Mouse (Mus musculus) neural tube, embryonic 14.5 days (tissue): ENCODE data around the gene Ndnf. TPM values are rescaled to one million over a fixed set of nuclear protein-coding genes. Genes with fewer than 3 reads are reported as not detected.

Experiments used
- ATAC-seq: fragments of 200-750 bp; cut with Nextera tagmentation; 2 replicates; pipeline ENCODE4 v1.8.0; 2017; ENCODE audit warnings: low read depth, mild to moderate bottlenecking, moderate TSS enrichment, moderate library complexity
- H3K27ac ChIP-seq: fragments of 300-500 bp; sonication (generic); 2 replicates; pipeline ENCODE4 v1.5.1; 2014; ENCODE audit warnings: low read depth, mild to moderate bottlenecking, control low read depth, low read length, moderate library complexity, mixed read lengths
- H3K27me3 ChIP-seq: fragments of 300-500 bp; sonication (generic); 2 replicates; pipeline ENCODE4 v1.6.1; 2014; ENCODE audit warnings: low read length; ENCODE audit not compliant: control insufficient read depth, insufficient read depth
- H3K36me3 ChIP-seq: fragments of 300-500 bp; sonication (generic); 2 replicates; pipeline ENCODE4 v1.6.1; 2014; ENCODE audit warnings: low read length, mixed read lengths; ENCODE audit not compliant: control insufficient read depth, insufficient read depth
- H3K4me1 ChIP-seq: fragments of 300-500 bp; sonication (generic); 2 replicates; pipeline ENCODE4 v1.6.1; 2014; ENCODE audit warnings: low read length; ENCODE audit not compliant: control insufficient read depth, insufficient read depth
- H3K4me2 ChIP-seq: fragments of 300-500 bp; sonication (generic); 2 replicates; pipeline ENCODE4 v1.6.1; 2014; ENCODE audit warnings: mild to moderate bottlenecking, low read depth, low read length, control low read depth
- H3K4me3 ChIP-seq: fragments of 300-500 bp; sonication (generic); 2 replicates; pipeline ENCODE4 v1.5.1; 2014; ENCODE audit warnings: low read depth, low read length, control low read depth, mixed read lengths
- H3K9ac ChIP-seq: fragments of 300-500 bp; sonication (generic); replicated peaks from 2 replicates; pipeline ENCODE4 v1.6.1; 2014; ENCODE audit warnings: low read depth, mild to moderate bottlenecking, control low read depth, low read length, mixed read lengths
- H3K9me3 ChIP-seq: fragments of 300-500 bp; sonication (generic); 2 replicates; pipeline ENCODE4 v1.6.1; 2016; ENCODE audit warnings: low read length; ENCODE audit not compliant: control insufficient read depth
- WGBS: fragments of 180-500 bp; shearing (Covaris S2); extraction: QIAGEN DNeasy Blood & Tissue Kit; methylation state at CpG from one replicate; pipeline ENCODE4 v1.1.7; 2014; 5-methylcytosine and 5-hydroxymethylcytosine counted together
- polyA plus RNA-seq: library from polyadenylated mRNA; unstranded; fragments of >200 nt; fragmentation: Nextera tagmentation; extraction: Ambion mirVana; gene quantifications from 2 replicates; pipeline ENCODE4 v1.2.1, GENCODE M21; 2014

The Ndnf gene
- polyA plus RNA-seq, 1 experiment from 2014 or later: 13.9 TPM

DNA sequence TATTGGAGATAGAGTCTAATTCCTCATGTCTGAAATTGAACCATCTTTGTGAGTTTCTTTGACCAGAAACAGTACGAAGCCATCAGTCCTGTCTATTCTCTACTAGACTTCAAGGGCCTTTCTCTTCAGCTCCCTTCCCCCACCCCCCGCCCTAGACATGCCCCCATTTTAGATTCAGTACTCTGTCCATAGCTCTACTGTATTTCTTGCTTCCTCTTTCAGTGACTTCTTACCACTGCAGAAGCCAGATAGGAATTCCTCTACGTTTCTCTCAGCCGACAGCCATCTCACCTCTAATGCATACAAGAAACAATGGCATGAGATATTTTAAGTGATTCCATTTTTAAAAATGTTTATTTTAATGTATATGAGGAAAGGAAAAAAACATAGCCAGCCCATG, 10.1 kb upstream of the Ndnf start:
- H3K4me3 ChIP-seq: no peak overlapping the region
- no peak overlapping the region for H3K9ac ChIP-seq
- no peak overlapping the region for H3K27ac ChIP-seq
- no peaks in the 10 kb centered on the region for H3K36me3 ChIP-seq
- ATAC-seq: no peak
- no peak overlapping the region for H3K4me2 ChIP-seq
- H3K4me1 ChIP-seq: no peaks in the 10 kb centered on the region
- H3K27me3 ChIP-seq: no peaks in the 10 kb centered on the region
- no peaks in the 10 kb centered on the region for H3K9me3 ChIP-seq
- 87% methylated on average over 4 of the region's 4 CpGs for WGBS

DNA sequence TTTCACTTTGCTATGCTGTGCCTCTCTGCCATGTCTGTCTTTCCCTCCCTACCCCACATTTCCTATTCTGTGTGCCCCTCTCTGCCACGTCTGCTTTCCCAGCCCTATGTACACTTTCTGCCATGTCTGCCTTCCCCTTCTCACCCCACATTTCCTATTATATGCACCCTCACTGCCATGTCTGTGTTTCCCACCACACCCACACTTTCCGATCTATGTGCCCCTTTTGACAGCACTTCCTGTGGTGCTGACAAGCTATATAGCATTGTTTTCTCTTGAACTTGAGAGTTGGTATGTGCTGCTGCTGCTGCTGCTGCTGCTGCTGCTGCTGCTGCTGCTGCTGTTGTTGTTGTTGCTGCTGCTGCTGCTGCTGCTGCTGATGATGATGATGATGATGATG, 9.3 kb upstream of the Ndnf start:
- Histone ChIP-seq H3K4me3 (no peak overlapping the region), H3K4me2 (no peak overlapping the region), H3K9me3 (no peaks in the 10 kb centered on the region), H3K36me3 (no peaks in the 10 kb centered on the region), H3K9ac (no peak overlapping the region), H3K27ac (no peak overlapping the region), H3K4me1 (no peaks in the 10 kb centered on the region), H3K27me3 (no peaks in the 10 kb centered on the region)
- 69% methylated on average over 2 of the region's 2 CpGs for WGBS
- no peak for ATAC-seq

DNA sequence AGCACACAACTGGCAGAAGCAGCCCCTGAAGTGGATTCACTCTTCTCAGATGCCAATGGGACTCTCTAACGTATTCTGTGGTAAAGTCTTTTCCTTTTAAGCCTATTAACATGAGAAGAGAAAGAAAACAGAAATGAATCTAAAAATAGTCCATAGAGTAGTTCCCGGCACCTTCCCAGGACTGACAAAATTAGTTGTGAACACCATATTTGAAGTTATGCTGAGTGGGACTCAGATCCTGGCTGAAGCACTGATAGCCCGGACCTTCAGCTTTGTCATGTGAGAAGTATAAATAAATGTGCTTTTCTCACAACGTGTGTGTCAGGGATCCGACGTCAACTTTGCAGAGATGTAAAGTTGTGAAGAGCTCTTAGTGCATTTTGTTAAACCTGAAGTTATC, 7.4 kb upstream of the Ndnf start:
- 83% methylated on average over 6 of the region's 6 CpGs for WGBS
- no peak overlapping the region for H3K9ac ChIP-seq
- H3K4me2 ChIP-seq: no peak overlapping the region
- no peak overlapping the region for H3K27ac ChIP-seq
- ATAC-seq: no peak
- H3K4me1 ChIP-seq: no peaks in the 10 kb centered on the region
- no peaks in the 10 kb centered on the region for H3K27me3 ChIP-seq
- no peak overlapping the region for H3K4me3 ChIP-seq
- H3K9me3 ChIP-seq: no peaks in the 10 kb centered on the region
- H3K36me3 ChIP-seq: no peaks in the 10 kb centered on the region

DNA sequence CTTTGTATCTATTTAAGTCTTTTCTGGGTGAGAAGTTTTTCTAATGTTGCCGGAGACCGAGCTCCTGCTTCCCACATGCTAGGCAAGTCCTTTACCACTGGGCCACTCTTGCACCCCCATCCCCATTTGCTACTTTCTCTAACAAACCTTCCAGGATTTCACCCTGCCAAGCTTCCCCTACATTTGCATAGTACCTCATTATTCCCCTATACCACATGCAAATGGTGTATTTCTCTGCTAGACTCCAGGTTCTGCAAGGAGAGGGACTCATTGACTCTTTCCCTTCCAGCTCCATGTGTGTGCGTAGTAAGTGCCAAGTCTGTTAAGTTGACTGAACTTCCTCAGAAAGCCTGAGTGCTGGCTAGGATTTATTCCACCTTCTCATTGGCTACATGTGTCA, 5.1 kb upstream of the Ndnf start:
- Histone ChIP-seq H3K4me3 (no peak overlapping the region), H3K4me1 (0 out of 2 replicates have a peak, but pooled peaks cover 2% of the 10 kb centered on the region), H3K4me2 (no peak overlapping the region), H3K36me3 (no peaks in the 10 kb centered on the region), H3K9ac (no peak overlapping the region), H3K27ac (no peak overlapping the region), H3K27me3 (no peaks in the 10 kb centered on the region), H3K9me3 (no peaks in the 10 kb centered on the region)
- no peak for ATAC-seq
- 73% methylated on average over 3 of the region's 3 CpGs for WGBS

DNA sequence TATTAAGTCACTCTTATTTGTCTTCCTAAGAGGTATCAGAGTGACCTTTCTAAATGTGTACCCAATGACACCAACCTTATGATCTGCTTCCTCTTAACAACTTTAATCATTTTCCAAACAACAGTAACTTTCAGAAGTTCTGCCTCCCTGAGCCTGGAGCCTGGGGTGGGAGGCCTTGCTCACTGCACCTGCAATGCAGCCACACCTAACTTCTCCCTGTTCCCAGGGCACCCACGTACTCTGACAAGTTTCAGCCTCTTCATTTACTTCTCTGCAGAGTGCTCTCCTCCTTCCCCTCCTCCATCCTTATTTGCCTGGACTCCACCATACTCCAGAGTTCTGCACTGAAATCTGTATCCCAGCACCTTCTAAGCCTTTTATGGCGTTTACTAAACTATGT, 1.4 kb upstream of the Ndnf start:
- H3K4me2 ChIP-seq: no peak overlapping the region
- no peak overlapping the region for H3K9ac ChIP-seq

DNA sequence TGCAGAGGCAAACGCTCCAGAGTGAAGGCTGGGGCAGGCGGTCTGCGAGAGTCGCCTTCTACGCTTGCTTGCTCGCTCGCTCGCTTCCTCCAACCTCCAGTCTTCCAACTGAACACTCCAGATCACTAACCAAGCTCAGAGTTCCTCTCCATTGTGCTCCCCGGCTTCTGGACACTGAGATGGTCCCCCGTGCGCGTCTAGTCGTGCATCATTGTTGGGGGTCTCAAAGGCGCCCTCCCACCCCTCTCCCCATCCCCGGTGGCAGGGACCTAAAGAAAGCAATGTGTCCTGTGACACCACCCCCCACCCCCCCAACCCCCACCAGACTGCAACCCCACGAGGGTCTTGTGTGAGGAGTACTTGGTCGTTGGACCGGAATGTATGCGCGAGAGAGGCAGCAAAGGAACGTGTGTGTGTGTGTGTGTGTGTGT, 394 bp upstream of the Ndnf start:
- peak overlapping the region; percentile 64 for H3K4me3 ChIP-seq

More for the DNA sequence above, 1.4 kb upstream of the Ndnf start:
- ATAC-seq: no peak
- Histone ChIP-seq H3K36me3 (no peaks in the 10 kb centered on the region), H3K9me3 (no peaks in the 10 kb centered on the region), H3K4me1 (peaks cover 7% of the 10 kb centered on the region; the same call in 1 of the 2 replicates), H3K27me3 (no peaks in the 10 kb centered on the region), H3K4me3 (no peak overlapping the region), H3K27ac (no peak overlapping the region)
- 16% methylated on average over 2 of the region's 2 CpGs for WGBS

DNA sequence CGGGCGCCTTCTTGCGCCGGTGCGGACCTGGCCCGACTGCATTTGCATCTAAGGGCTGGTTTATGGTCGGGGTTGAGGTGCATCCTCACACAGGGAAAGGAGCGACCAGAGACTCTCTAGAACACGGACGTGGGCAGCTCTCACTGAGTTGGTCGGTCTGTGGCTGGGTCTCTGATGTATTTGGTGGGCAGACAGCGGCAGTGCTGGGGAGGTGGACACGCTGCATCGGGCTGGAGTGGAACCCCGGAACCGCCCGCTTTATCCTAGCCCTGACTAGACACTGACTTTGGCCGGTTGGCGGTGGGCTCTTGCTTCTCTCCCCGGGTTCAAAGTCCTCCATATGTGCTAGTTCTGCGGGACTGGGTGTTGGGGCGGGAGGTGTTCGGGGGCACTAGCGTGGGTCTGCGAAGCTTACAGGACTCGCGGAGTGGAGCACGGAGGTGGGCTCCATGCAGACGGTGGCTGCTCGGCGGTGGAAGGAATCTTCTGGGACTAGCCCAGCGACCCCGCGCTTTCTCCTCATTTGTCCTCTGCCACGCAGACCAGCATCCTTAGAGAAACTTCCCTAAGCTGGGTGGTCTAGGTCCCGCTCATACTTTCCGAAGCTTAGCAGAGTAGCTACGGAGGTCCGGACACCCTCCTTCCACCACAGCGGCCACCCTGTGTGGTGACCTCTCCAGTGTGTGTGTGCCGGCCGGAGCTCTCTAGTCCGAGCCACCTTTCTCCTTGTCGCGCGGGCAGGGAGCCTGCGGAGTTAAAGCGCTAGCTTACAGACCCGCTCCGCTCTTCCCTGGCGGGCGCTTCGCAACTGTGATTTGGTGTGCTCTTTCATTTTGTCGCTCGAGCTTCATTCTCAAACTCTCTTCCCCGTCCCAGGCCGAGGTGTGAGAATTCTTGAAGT, 991 bp downstream of the Ndnf start:
- no peaks in the 10 kb centered on the region for H3K9me3 ChIP-seq
- H3K4me3 ChIP-seq: peak overlapping the region; percentile 64
- peaks cover 7% of the 10 kb centered on the region; the same call in 1 of the 2 replicates for H3K4me1 ChIP-seq
- no peaks in the 10 kb centered on the region for H3K27me3 ChIP-seq
- peak overlapping the region; percentile 55 for H3K27ac ChIP-seq
- peak; percentile 32; the same call in 1 of the 2 replicates for ATAC-seq
- no peaks in the 10 kb centered on the region for H3K36me3 ChIP-seq
- H3K9ac ChIP-seq: peak overlapping the region; percentile 61
- H3K4me2 ChIP-seq: peak overlapping the region; percentile 92
- under 1% methylated on average over 57 of the region's 57 CpGs for WGBS

More for the DNA sequence above, 394 bp upstream of the Ndnf start:
- H3K9me3 ChIP-seq: no peaks in the 10 kb centered on the region
- no peaks in the 10 kb centered on the region for H3K27me3 ChIP-seq
- H3K4me2 ChIP-seq: peak overlapping the region; percentile 92
- 1% methylated on average over 20 of the region's 21 CpGs for WGBS
- peak overlapping the region; percentile 61 for H3K9ac ChIP-seq
- peaks cover 7% of the 10 kb centered on the region; the same call in 1 of the 2 replicates for H3K4me1 ChIP-seq
- no peaks in the 10 kb centered on the region for H3K36me3 ChIP-seq
- peak; percentile 54 for ATAC-seq
- peak overlapping the region; percentile 48; the same call in 1 of the 2 replicates for H3K27ac ChIP-seq

DNA sequence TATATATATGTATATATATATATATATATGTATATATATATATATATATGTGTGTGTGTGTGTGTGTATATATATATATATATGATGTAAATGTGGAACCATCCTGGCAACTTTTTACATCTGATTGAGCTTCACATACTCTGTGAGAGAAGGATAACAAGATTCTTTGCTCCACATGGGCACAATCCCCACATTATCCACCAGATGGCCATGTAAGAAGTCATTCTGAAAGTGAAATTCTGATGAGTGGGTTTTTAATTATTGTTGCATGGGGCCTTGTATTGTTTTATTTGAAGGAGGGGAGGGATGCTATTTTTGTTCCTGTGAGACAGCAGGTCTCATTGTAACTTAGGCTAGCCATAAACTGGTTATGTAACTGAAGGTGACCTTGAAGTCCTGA, 22.5 kb downstream of the Ndnf start:
- Histone ChIP-seq H3K9ac (no peak overlapping the region), H3K27me3 (no peaks in the 10 kb centered on the region), H3K4me1 (no peaks in the 10 kb centered on the region), H3K36me3 (no peaks in the 10 kb centered on the region), H3K9me3 (no peaks in the 10 kb centered on the region), H3K4me3 (no peak overlapping the region), H3K4me2 (no peak overlapping the region), H3K27ac (no peak overlapping the region)
- ATAC-seq: no peak

DNA sequence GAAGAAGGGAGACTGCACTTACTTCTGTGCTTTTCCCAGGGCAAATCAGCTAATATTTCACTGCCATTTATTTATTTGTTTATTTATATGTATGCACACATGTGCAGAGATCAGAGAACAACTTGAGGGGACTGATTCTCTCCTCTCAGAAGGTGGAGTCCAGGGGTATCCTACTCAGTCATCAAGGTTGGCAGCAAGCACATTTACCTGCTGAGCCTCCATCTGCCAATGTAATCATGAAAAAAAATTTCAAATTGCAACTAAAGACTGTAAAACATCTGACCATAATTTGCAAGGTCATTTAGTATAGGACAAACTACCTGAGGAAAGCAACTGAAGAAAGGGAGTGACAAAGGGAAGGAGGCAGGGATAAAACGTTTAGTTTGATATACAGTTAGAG, 49.3 kb downstream of the Ndnf start:
- WGBS: 85% methylated on average over 1 of the region's 1 CpGs

More for the DNA sequence above, 49.3 kb downstream of the Ndnf start:
- Histone ChIP-seq H3K4me1 (no peaks in the 10 kb centered on the region), H3K9me3 (no peaks in the 10 kb centered on the region), H3K4me3 (no peak overlapping the region), H3K36me3 (no peaks in the 10 kb centered on the region), H3K4me2 (no peak overlapping the region), H3K27ac (no peak overlapping the region), H3K27me3 (no peaks in the 10 kb centered on the region), H3K9ac (no peak overlapping the region)
- no peak for ATAC-seq
